Mouse (Mus musculus): ENCODE measurements around the gene Stk38l. TPM values are rescaled to one million over a fixed set of nuclear protein-coding genes. Genes with fewer than 3 reads are reported as not detected.
A peak's percentile ranks its signal among the peaks of the same experiment; 100 is the strongest.

Gene Stk38l
- 0.07 and 0.09 TPM in 2 replicates for polyA plus RNA-seq (2012)

DNA sequence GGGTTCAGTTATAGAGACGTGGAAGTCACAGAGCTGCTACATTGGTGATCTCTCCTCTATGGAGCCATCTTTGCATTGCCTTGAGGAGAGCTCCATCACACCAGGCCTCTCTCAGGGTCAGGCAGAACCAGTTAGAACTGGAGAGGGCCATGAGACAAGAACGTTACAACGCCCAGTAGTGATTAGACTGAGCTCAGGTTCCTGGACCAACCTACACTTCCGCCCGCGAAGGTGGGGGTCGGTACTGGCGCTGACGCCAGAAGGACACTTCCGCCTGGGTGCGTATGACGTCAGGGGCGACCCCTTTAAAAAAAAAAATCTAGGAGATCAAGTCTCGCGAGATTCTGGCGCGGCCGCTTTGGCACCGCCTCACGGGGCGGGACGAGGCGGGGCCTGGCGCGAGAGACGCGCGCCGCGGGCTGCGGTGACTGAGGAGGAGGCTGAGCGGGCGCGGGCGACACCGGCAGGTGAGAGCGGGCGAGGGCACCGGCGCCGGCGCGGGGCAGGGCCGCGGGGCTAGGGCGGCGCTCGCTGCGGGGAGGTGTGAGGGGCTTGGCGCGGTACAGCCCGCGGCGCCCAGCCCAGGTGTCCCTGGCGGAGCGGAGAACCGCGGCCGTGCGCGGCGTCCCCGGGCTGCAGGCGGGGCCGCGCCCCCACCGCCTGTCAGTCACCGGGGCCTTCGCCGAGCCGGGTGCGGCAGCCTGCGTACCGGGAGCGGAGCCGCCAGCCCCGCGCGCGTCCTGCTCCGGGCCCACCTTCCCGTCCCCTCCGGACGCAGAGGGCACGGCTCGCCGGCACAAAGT is at the start of gene Stk38l:
Gene Stk38l, plus strand, starts transcription at position 415 of the 803 bp plus-strand sequence.
- peaks cover 15% of the 10 kb centered on the region for H3K4me1 ChIP-seq (ENCODE audit: control insufficient read depth)
- H3K9me3 ChIP-seq (ENCODE audit: control insufficient read depth, low read length): no peaks in the 10 kb centered on the region
- peak within 1 kb of the TSS; percentile 92 for H3K4me3 ChIP-seq (replicated peaks)
- peaks cover 6% of the 10 kb centered on the region for H3K27me3 ChIP-seq (ENCODE audit: control insufficient read depth)
- no peaks in the 10 kb centered on the region; the same call in 1 of the 2 replicates for H3K36me3 ChIP-seq (ENCODE audit: control insufficient read depth)
- TF ChIP-seq GATA1 (IDR thresholded peaks at IDR 0.05; ENCODE audit: low read length) (no peak), TAL1 (IDR thresholded peaks at IDR 0.05; ENCODE audit: low read length) (no peak)

DNA sequence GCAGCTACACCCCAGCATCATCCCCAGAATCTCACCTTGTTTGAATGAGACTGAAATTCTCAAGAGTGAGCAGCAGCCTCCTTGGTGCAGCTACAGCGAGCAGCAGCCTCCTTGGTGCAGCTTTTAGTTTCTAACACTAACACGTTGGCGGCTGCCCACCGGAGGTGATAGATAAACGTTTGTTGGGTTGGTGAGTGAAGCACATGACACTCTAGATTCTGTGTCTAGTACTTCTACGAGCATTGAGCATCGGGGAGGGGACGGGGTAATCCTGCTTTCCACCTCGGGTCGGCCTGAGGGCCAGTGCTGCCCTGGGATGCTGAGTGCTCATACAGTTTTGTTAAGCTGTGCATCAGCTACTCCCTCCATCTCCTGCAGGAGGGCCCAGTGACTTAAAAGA is 47.9 kb upstream of the Stk38l start:
- Histone ChIP-seq H3K9me3 (ENCODE audit: control insufficient read depth, low read length) (no peaks in the 10 kb centered on the region), H3K27me3 (ENCODE audit: control insufficient read depth) (no peaks in the 10 kb centered on the region; the same call in 1 of the 2 replicates), H3K4me1 (ENCODE audit: control insufficient read depth) (no peaks in the 10 kb centered on the region), H3K36me3 (ENCODE audit: control insufficient read depth) (no peaks in the 10 kb centered on the region), H3K4me3 (replicated peaks) (no peak overlapping the region)
- TF ChIP-seq GATA1 (IDR thresholded peaks at IDR 0.05; ENCODE audit: low read length) (no peak), TAL1 (IDR thresholded peaks at IDR 0.05; ENCODE audit: low read length) (no peak)

DNA sequence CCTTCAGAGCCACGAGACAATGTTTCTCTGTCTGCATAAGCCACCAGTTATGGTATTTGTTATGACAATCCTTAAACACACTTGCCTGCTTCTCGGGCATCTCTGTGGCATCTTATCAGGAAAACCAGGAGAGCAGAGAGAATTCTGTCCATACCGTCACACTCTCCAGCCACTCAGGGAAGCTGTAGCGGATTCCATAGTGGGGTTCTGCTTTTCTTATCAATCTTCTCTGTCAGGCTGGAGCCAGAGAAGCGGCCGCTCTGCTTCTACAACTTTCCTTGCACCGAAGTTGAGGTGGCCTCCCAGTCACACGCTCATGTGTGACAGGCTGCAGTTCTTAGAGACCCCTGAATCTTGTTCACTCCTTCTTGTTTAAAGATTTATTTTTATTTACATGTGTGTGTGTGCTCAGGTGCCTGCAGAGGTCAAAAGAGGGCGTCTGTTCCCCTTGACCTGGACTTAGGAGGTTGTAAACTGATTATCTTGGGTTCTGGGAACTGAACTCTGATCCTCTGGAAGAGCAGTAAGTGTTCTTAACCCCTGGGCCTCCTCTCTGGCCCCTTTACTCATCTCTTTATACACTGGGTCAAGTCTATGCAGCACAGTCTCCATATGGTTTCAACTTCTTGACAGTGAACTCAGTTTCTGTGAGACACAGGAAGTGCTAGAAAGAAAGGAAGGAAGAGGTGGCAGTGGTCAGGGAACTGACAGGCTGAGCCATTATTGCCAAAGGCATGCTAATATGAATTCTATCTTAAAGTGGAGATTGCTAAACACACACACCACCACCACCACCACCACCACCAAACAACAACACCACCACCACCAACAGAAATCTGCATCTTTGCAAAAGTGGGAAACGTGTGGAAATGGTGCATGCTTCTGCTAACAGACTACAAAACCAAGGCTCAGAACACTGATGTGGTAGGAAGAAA is 46.4 kb upstream of the Stk38l start:
- H3K9me3 ChIP-seq (ENCODE audit: control insufficient read depth, low read length): no peaks in the 10 kb centered on the region
- H3K4me1 ChIP-seq (ENCODE audit: control insufficient read depth): no peaks in the 10 kb centered on the region
- TF ChIP-seq TAL1 (IDR thresholded peaks at IDR 0.05; ENCODE audit: low read length): no peak
- no peak for TF ChIP-seq GATA1 (IDR thresholded peaks at IDR 0.05; ENCODE audit: low read length)
- no peaks in the 10 kb centered on the region for H3K36me3 ChIP-seq (ENCODE audit: control insufficient read depth)
- no peaks in the 10 kb centered on the region; the same call in 1 of the 2 replicates for H3K27me3 ChIP-seq (ENCODE audit: control insufficient read depth)
- H3K4me3 ChIP-seq (replicated peaks): no peak overlapping the region

DNA sequence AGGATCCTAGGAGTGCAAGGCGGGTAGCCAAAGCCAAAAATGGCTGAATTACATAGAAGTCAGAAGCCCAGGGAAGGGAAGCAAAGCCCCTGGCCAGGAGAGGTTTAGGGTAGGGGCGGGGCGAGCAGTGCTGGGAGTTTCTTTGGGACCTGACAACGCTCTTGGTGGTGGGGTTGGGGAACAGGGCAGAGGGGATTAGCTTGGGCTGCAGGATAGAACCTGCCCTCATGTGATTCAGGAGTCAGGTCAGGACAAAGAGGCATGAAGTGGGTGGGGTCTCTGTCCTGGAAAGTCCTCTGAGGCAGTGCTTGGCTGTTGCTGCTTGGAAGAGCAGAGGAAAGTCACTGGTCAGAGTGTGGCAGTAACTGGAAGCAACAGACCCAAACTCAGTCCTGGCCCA is 40.9 kb upstream of the Stk38l start:
- Histone ChIP-seq H3K4me1 (ENCODE audit: control insufficient read depth) (peaks cover 8% of the 10 kb centered on the region), H3K9me3 (ENCODE audit: control insufficient read depth, low read length) (no peaks in the 10 kb centered on the region), H3K4me3 (replicated peaks) (no peak overlapping the region), H3K27me3 (ENCODE audit: control insufficient read depth) (no peaks in the 10 kb centered on the region), H3K36me3 (ENCODE audit: control insufficient read depth) (no peaks in the 10 kb centered on the region)
- TF ChIP-seq GATA1 (IDR thresholded peaks at IDR 0.05; ENCODE audit: low read length): no peak
- TF ChIP-seq TAL1 (IDR thresholded peaks at IDR 0.05; ENCODE audit: low read length): no peak

DNA sequence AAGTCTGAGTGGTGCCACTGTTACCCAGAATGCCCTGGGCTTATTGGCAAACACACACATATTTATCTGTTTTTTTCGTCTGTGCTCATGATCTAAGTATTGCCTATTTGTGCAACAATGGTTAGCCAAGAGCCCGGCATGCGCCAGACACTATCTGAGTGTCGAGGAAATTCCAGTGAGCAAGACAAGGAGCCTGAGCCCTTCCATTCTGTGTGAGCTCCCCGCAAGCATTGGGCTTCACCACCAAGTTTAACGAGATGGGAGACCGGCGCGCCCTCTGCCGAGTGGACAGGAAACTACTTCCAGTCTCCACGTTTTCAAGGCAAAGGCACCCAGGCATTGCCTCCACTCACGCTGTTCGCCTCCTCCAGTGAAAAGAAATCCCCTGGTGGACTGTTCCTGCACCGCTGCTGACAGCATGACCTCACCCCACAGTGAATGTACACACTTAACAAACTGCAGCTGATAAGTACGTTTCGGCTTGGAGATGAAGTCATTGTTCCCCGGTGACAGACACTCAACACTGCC is 39.0 kb upstream of the Stk38l start:
- no peaks in the 10 kb centered on the region for H3K9me3 ChIP-seq (ENCODE audit: control insufficient read depth, low read length)
- no peak overlapping the region for H3K4me3 ChIP-seq (replicated peaks)
- TF ChIP-seq TAL1 (IDR thresholded peaks at IDR 0.05; ENCODE audit: low read length) (no peak), GATA1 (IDR thresholded peaks at IDR 0.05; ENCODE audit: low read length) (no peak)
- no peaks in the 10 kb centered on the region for H3K27me3 ChIP-seq (ENCODE audit: control insufficient read depth)
- peaks cover 8% of the 10 kb centered on the region for H3K4me1 ChIP-seq (ENCODE audit: control insufficient read depth)
- no peaks in the 10 kb centered on the region for H3K36me3 ChIP-seq (ENCODE audit: control insufficient read depth)

DNA sequence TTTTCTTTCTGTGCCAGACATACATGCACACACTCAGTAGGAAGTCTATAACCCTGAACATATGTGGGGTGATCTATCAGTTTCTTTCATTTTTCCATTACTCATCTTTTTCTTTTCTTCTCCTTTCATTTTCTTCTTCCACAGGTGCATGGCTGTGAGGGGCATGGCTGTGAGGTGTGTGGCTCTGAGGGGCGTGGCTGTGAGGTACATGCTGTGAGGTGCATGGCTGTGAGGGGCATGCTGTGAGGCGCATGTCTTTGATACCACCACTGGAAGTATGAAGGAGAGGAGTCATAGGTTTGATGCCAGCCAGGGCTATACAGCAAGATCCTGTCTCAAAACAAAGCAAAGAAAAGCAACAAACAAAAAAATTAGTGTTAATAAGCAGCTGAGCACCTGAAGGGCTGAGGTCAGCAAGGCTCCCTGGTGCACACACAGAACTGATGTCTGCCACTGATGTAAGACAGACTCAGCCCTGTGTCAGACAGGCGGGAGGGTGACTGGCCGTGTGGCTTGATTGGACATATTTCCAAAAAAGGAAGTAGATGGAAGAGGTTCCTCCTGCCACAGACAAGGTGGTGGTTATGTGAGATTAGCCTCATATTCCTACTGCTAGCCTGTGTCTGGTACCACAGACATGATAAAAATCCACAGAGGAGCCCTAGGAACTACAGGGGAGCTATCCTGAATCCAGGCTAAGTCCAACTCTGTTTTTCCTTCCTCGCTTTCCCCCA is 38.2 kb upstream of the Stk38l start:
- Histone ChIP-seq H3K36me3 (ENCODE audit: control insufficient read depth) (no peaks in the 10 kb centered on the region), H3K27me3 (ENCODE audit: control insufficient read depth) (no peaks in the 10 kb centered on the region), H3K9me3 (ENCODE audit: control insufficient read depth, low read length) (no peaks in the 10 kb centered on the region), H3K4me3 (replicated peaks) (no peak overlapping the region), H3K4me1 (ENCODE audit: control insufficient read depth) (peaks cover 8% of the 10 kb centered on the region)
- TF ChIP-seq TAL1 (IDR thresholded peaks at IDR 0.05; ENCODE audit: low read length) (no peak), GATA1 (IDR thresholded peaks at IDR 0.05; ENCODE audit: low read length) (no peak)

DNA sequence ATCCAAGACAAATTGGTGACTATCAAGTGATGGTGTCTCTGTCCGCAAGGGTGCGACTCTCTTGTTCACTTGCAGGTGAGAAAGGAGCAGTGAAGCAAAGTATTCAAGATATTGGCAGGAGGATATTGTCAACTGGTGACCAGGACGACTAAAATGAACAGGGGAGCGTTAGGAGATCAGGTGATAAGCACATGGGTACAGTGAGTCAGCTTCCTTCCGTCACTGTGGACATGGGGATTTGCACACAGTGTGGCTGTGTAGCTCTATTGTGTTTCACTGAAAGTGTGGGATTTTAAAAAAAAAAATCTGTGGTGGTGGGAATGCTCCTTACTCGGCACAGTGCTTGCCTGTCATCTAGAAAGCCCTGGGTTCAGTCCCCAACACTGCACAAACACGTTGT is 36.8 kb upstream of the Stk38l start:
- TF ChIP-seq TAL1 (IDR thresholded peaks at IDR 0.05; ENCODE audit: low read length) (no peak), GATA1 (IDR thresholded peaks at IDR 0.05; ENCODE audit: low read length) (no peak)
- Histone ChIP-seq H3K27me3 (ENCODE audit: control insufficient read depth) (no peaks in the 10 kb centered on the region), H3K4me3 (replicated peaks) (no peak overlapping the region), H3K9me3 (ENCODE audit: control insufficient read depth, low read length) (no peaks in the 10 kb centered on the region), H3K4me1 (ENCODE audit: control insufficient read depth) (peaks cover 8% of the 10 kb centered on the region), H3K36me3 (ENCODE audit: control insufficient read depth) (no peaks in the 10 kb centered on the region)

DNA sequence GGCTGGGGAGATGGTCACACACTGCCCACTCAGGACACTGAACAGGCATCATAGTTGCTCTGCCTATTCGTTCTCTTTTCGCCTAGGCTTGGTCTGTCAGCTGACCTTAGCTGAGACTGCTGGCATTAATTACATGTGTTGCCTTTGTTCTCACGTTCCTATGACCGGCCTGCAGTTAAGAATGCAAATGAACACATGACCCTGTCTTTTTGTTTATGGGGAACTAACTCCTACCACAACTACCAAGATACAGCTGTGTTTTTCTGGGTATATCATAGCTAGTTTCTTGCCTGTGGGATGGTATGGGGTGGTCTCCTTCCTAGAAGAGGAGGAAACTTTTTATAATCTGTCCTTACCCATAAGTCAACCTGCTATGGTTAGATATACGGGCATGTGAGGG is 35.9 kb upstream of the Stk38l start:
- TF ChIP-seq TAL1 (IDR thresholded peaks at IDR 0.05; ENCODE audit: low read length): no peak
- no peak for TF ChIP-seq GATA1 (IDR thresholded peaks at IDR 0.05; ENCODE audit: low read length)
- no peak overlapping the region for H3K4me3 ChIP-seq (replicated peaks)
- H3K36me3 ChIP-seq (ENCODE audit: control insufficient read depth): no peaks in the 10 kb centered on the region
- no peaks in the 10 kb centered on the region for H3K9me3 ChIP-seq (ENCODE audit: control insufficient read depth, low read length)
- H3K27me3 ChIP-seq (ENCODE audit: control insufficient read depth): no peaks in the 10 kb centered on the region
- H3K4me1 ChIP-seq (ENCODE audit: control insufficient read depth): peaks cover 8% of the 10 kb centered on the region
